Mouse (Mus musculus) stomach, postnatal 0 days (tissue): ENCODE data around the gene Myo3a. TPM values are rescaled to one million over a fixed set of nuclear protein-coding genes. Genes with fewer than 3 reads are reported as not detected.

Source experiments
- ATAC-seq: fragments of 200-750 bp; cut with Nextera tagmentation; 2 replicates; pipeline ENCODE4 v1.8.0; 2017; ENCODE audit not compliant: low FRiP score, low TSS enrichment
- DNase-seq: peaks from one replicate; pipeline ENCODE4 v3.0.0-alpha.2; 2016; ENCODE audit warnings: low spot score
- H3K27ac ChIP-seq: fragments of 300-500 bp; sonication (generic); replicated peaks from 2 replicates; pipeline ENCODE4 v1.5.1; 2014; ENCODE audit warnings: mild to moderate bottlenecking, control low read depth
- H3K27me3 ChIP-seq: fragments of 300-500 bp; sonication (generic); 2 replicates; pipeline ENCODE4 v1.6.1; 2014; ENCODE audit warnings: low read length; ENCODE audit not compliant: control insufficient read depth, insufficient read depth
- H3K36me3 ChIP-seq: fragments of 300-500 bp; sonication (generic); 2 replicates; pipeline ENCODE4 v1.6.1; 2014; ENCODE audit warnings: low read length, mixed read lengths; ENCODE audit not compliant: control insufficient read depth, insufficient read depth
- H3K4me1 ChIP-seq: fragments of 300-500 bp; sonication (generic); replicated peaks from 2 replicates; pipeline ENCODE4 v1.6.1; 2014; ENCODE audit warnings: antibody characterized with exemption; ENCODE audit not compliant: control insufficient read depth, insufficient read depth
- H3K4me2 ChIP-seq: fragments of 300-500 bp; sonication (generic); replicated peaks from 2 replicates; pipeline ENCODE4 v1.6.1; 2014; ENCODE audit warnings: low read depth, mild to moderate bottlenecking, control low read depth, moderate library complexity
- H3K4me3 ChIP-seq: fragments of 300-500 bp; sonication (generic); 2 replicates; pipeline ENCODE4 v1.5.1; 2014; ENCODE audit warnings: low read depth, low read length, control low read depth
- H3K9ac ChIP-seq: fragments of 300-500 bp; sonication (generic); 2 replicates; pipeline ENCODE4 v1.6.1; 2014; ENCODE audit warnings: mild to moderate bottlenecking, low read length, control low read depth, mixed read lengths
- H3K9me3 ChIP-seq: fragments of 300-500 bp; sonication (generic); 2 replicates; pipeline ENCODE4 v1.6.1; 2016; ENCODE audit warnings: low read length; ENCODE audit not compliant: control insufficient read depth
- CTCF ChIP-seq: IDR thresholded peaks from 2 replicates; pipeline ENCODE4 v1.5.1; 2016; ENCODE audit warnings: antibody characterized with exemption, low read depth, mild to moderate bottlenecking, moderate library complexity
- EP300 ChIP-seq: optimal IDR thresholded peaks from 2 replicates; pipeline ENCODE3; 2016; ENCODE audit warnings: antibody characterized with exemption
- WGBS: fragments of 180-500 bp; shearing (Covaris S2); extraction: QIAGEN DNeasy Blood & Tissue Kit; methylation state at CpG from one replicate; pipeline ENCODE4 v1.1.7; 2014; 5-methylcytosine and 5-hydroxymethylcytosine counted together
- polyA plus RNA-seq: library from polyadenylated mRNA; unstranded; fragments of >200 nt; fragmentation: Nextera tagmentation; extraction: Ambion mirVana; gene quantifications from 2 replicates; pipeline ENCODE4 v1.2.1, GENCODE M21; 2015

Gene Myo3a
- polyA plus RNA-seq, 1 experiment from 2014 or later = 0.06 TPM

GRCm38 (mm10) chr2:22617951-22618350 lies 390.6 kb downstream of the Myo3a start:
- no peak for ATAC-seq
- no peak for DNase-seq
- no peaks in the 10 kb centered on the region for H3K9me3 ChIP-seq
- TF ChIP-seq CTCF (no peak), EP300 (no peak)
- no peak overlapping the region for H3K9ac ChIP-seq
- WGBS = 2% methylated on average over 9 of the region's 9 CpGs
- no peak overlapping the region for H3K27ac ChIP-seq
- H3K4me1 ChIP-seq = no peaks in the 10 kb centered on the region
- no peak overlapping the region for H3K4me3 ChIP-seq
- peaks cover 13% of the 10 kb centered on the region for H3K27me3 ChIP-seq
- H3K4me2 ChIP-seq = no peak overlapping the region
- H3K36me3 ChIP-seq = no peaks in the 10 kb centered on the region

GRCm38 (mm10) chr2:22619416-22619815 lies 392.1 kb downstream of the Myo3a start:
- ATAC-seq (no peak), DNase-seq (no peak)
- Histone ChIP-seq H3K4me2 (no peak overlapping the region), H3K4me3 (no peak overlapping the region), H3K36me3 (no peaks in the 10 kb centered on the region), H3K27me3 (peaks cover 19% of the 10 kb centered on the region), H3K27ac (no peak overlapping the region), H3K9me3 (no peaks in the 10 kb centered on the region), H3K9ac (no peak overlapping the region), H3K4me1 (no peaks in the 10 kb centered on the region)
- 4% methylated on average over 12 of the region's 12 CpGs for WGBS
- TF ChIP-seq EP300 = no peak
- no peak for TF ChIP-seq CTCF

- ATAC-seq = no peak
- peaks cover 19% of the 10 kb centered on the region for H3K27me3 ChIP-seq
- WGBS = 0% methylated on average over 6 of the region's 6 CpGs
- DNase-seq = no peak
- H3K4me1 ChIP-seq = no peaks in the 10 kb centered on the region
- H3K4me3 ChIP-seq = no peak overlapping the region
- no peak overlapping the region for H3K9ac ChIP-seq
- TF ChIP-seq CTCF = no peak
- H3K4me2 ChIP-seq = no peak overlapping the region
- H3K36me3 ChIP-seq = no peaks in the 10 kb centered on the region
- H3K27ac ChIP-seq = no peak overlapping the region
- H3K9me3 ChIP-seq = no peaks in the 10 kb centered on the region
Measured at GRCm38 (mm10) chr2:22620030-22620429, 392.7 kb downstream of the Myo3a start.

- Histone ChIP-seq H3K4me2 (no peak overlapping the region), H3K36me3 (no peaks in the 10 kb centered on the region), H3K27ac (no peak overlapping the region), H3K9me3 (no peaks in the 10 kb centered on the region), H3K4me3 (no peak overlapping the region), H3K27me3 (peaks cover 24% of the 10 kb centered on the region), H3K4me1 (no peaks in the 10 kb centered on the region), H3K9ac (no peak overlapping the region)
- 7% methylated on average over 7 of the region's 7 CpGs for WGBS
- DNase-seq = no peak
- TF ChIP-seq EP300 (no peak), CTCF (no peak)
- ATAC-seq = no peak
Measured at GRCm38 (mm10) chr2:22620534-22620933, 393.2 kb downstream of the Myo3a start.

GRCm38 (mm10) chr2:22620978-22621827 lies 393.9 kb downstream of the Myo3a start:
- no peak for ATAC-seq

More at GRCm38 (mm10) chr2:22620978-22621827, 393.9 kb downstream of the Myo3a start:
- no peak overlapping the region for H3K9ac ChIP-seq
- no peak for DNase-seq
- no peak overlapping the region for H3K4me2 ChIP-seq
- no peaks in the 10 kb centered on the region for H3K4me1 ChIP-seq
- H3K9me3 ChIP-seq = no peaks in the 10 kb centered on the region
- H3K36me3 ChIP-seq = no peaks in the 10 kb centered on the region
- no peak overlapping the region for H3K27ac ChIP-seq
- H3K4me3 ChIP-seq = peak overlapping the region; percentile 26; the same call in 1 of the 2 replicates
- no peak for TF ChIP-seq CTCF
- no peak for TF ChIP-seq EP300
- 6% methylated on average over 20 of the region's 20 CpGs for WGBS
- peaks cover 25% of the 10 kb centered on the region for H3K27me3 ChIP-seq
